Comparison of ENCODE assay signal across 8 mouse cellular contexts in genomic region chr1:125910211-125910870, GRCm38 (mm10). TPM values are rescaled to one million over a fixed set of nuclear protein-coding genes. Genes with fewer than 3 reads are reported as not detected.
A peak's percentile ranks its signal among the peaks of the same experiment; 100 is the strongest.
DNase-seq lines count a peak whose midpoint lies in the region; ATAC-seq and TF ChIP-seq lines count a peak whose summit lies in the region.

No protein-coding gene starts in this region.

- no peaks in the 10 kb centered on the region for H3K36me3 ChIP-seq in forebrain, embryonic 16.5 days (ENCODE audit: control insufficient read depth, insufficient read depth)
- no peaks in the 10 kb centered on the region for H3K36me3 ChIP-seq in midbrain, embryonic 14.5 days (ENCODE audit: control insufficient read depth, insufficient read depth, low read length)

- H3K4me2 ChIP-seq in forebrain, embryonic 16.5 days (ENCODE audit: low read length): peak overlapping the region; percentile 99
- peak overlapping the region; percentile 99 for H3K4me2 ChIP-seq in midbrain, embryonic 14.5 days (ENCODE audit: low read length)

- DNase-seq in left cerebral cortex, adult 18-20 months (ENCODE audit: low spot score in 2 of 2): peak; percentile 5 to 18
- DNase-seq in left cerebral cortex, adult 9 months (ENCODE audit: low spot score in 2 of 2): no peak
- peak; percentile 63 to 68 for DNase-seq in kidney, postnatal 4 days
- DNase-seq in midbrain, embryonic 14.5 days: peak; percentile 82
- no peak for DNase-seq in MN1 (ENCODE audit: low spot score)
- DNase-seq in B cell, adult 2 months: no peak

- H3K4me3 ChIP-seq in cortical plate, adult 2 months (ENCODE audit: insufficient read depth, low read length): peak overlapping the region; percentile 62
- peak overlapping the region; percentile 64 for H3K4me3 ChIP-seq in forebrain, embryonic 16.5 days (replicated peaks; ENCODE audit: low read length)
- peak overlapping the region; percentile 59 for H3K4me3 ChIP-seq in midbrain, embryonic 14.5 days (replicated peaks; ENCODE audit: low read depth, low read length)

- 0 out of 2 replicates have a peak, but pooled peaks cover 4% of the 10 kb centered on the region for H3K27me3 ChIP-seq in forebrain, embryonic 16.5 days (replicated peaks; ENCODE audit: control insufficient read depth, insufficient read depth, low read length)
- peaks cover 6% of the 10 kb centered on the region; the same call in 1 of the 2 replicates for H3K27me3 ChIP-seq in midbrain, embryonic 14.5 days (ENCODE audit: control insufficient read depth, insufficient read depth, low read length)

- H3K9ac ChIP-seq in forebrain, embryonic 16.5 days (replicated peaks; ENCODE audit: low read depth, low read length): no peak overlapping the region; the same call in none of the 2 replicates
- H3K9ac ChIP-seq in midbrain, embryonic 14.5 days (replicated peaks; ENCODE audit: low read length): peak overlapping the region; percentile 69

- no peaks in the 10 kb centered on the region for H3K4me1 ChIP-seq in cortical plate, adult 2 months (ENCODE audit: control insufficient read depth, insufficient read depth, low read length)
- H3K4me1 ChIP-seq in forebrain, embryonic 16.5 days (replicated peaks; ENCODE audit: control insufficient read depth, insufficient read depth, low read length): peaks cover 30% of the 10 kb centered on the region
- H3K4me1 ChIP-seq in midbrain, embryonic 14.5 days (ENCODE audit: control insufficient read depth, insufficient read depth, low read length): peaks cover 18% of the 10 kb centered on the region

- TF ChIP-seq CTCF in cortical plate, adult 2 months (IDR thresholded peaks at IDR 0.05; ENCODE audit: extremely low read depth, insufficient read depth, low read length): no peak

- peak; percentile 49 for ATAC-seq in forebrain, embryonic 16.5 days
- ATAC-seq in midbrain, embryonic 14.5 days (ENCODE audit: low FRiP score, low TSS enrichment): 0 out of 2 replicates have a peak, but pooled peaks have one; percentile 26

- 12% methylated on average over 14 of the region's 14 CpGs for WGBS in forebrain, embryonic 16.5 days
- WGBS in midbrain, embryonic 14.5 days: 13% methylated on average over 14 of the region's 14 CpGs

- TF ChIP-seq POLR2A in cortical plate, adult 2 months (IDR thresholded peaks at IDR 0.05; ENCODE audit: extremely low read depth, insufficient read depth, low read length): no peak

- H3K27ac ChIP-seq in cortical plate, adult 2 months (ENCODE audit: insufficient read depth, low read length): no peak overlapping the region
- H3K27ac ChIP-seq in forebrain, embryonic 16.5 days (ENCODE audit: low read length): no peak overlapping the region
- no peak overlapping the region for H3K27ac ChIP-seq in midbrain, embryonic 14.5 days (replicated peaks; ENCODE audit: low read depth, low read length)

- no peaks in the 10 kb centered on the region for H3K9me3 ChIP-seq in forebrain, embryonic 16.5 days (ENCODE audit: control insufficient read depth, low read length)
- no peaks in the 10 kb centered on the region for H3K9me3 ChIP-seq in midbrain, embryonic 14.5 days (ENCODE audit: control insufficient read depth, low read length)

RNA-seq across cellular contexts. Expression of gene Lypd1, which starts 2.6 kb away (rescaled TPM):
- total RNA-seq in left cerebral cortex, adult 18-20 months (2021): 10 to 100 TPM; 72.3 to 99.1 TPM
- polyA plus RNA-seq in cortical plate, adult 2 months (2012; rRNA removed): 104 and 137 TPM in 2 replicates
- 31.4 and 39.4 TPM in 2 replicates for polyA plus RNA-seq in forebrain, embryonic 16.5 days (2015; fragmentation: Nextera tagmentation; extraction: Ambion mirVana)
- 63.4 and 67.9 TPM in 2 replicates for polyA plus RNA-seq in midbrain, embryonic 14.5 days (2014; fragmentation: Nextera tagmentation; extraction: Ambion mirVana)

Comparison
In these comparisons a context has a peak if more than half of its experiments do, and no peak if none do; other contexts are left out.
1. DNase-seq: peak in left cerebral cortex, adult 18-20 months (2 of 2), kidney, postnatal 4 days (2 of 2) and midbrain, embryonic 14.5 days (single experiment); none in left cerebral cortex, adult 9 months (0 of 2), MN1 (single experiment) and B cell, adult 2 months (0 of 2).
2. Peak in every context shown above with its lines, with median percentiles within 50 percentile points of each other: H3K4me3 ChIP-seq.